Mouse (Mus musculus): ENCODE results near the gene Phkg1. TPM values are rescaled to one million over a fixed set of nuclear protein-coding genes. Genes with fewer than 3 reads are reported as not detected.
"Not testable (repeated sequence)": the region's sequence is repeated elsewhere in the genome, so short reads cannot be mapped to it uniquely, and the experiment has no call there.

Phkg1 gene
- 0.12 TPM in 1 of 2 replicates, not detected in the other for total RNA-seq (2015)
- 0.14 and 0.33 TPM in 2 replicates for total RNA-seq (2017)

GRCm38 (mm10) chr5:129898449-129898848, at the start of gene Phkg1:
Phkg1 (minus strand) TSS chr5:129898549.
- ATAC-seq (replicated peaks; ENCODE audit: poor library complexity): no peak

- peak; percentile 43 for ATAC-seq (replicated peaks; ENCODE audit: poor library complexity)
These were observed 49.2 kb upstream of the Phkg1 start for GRCm38 (mm10) chr5:129947528-129948033.

GRCm38 (mm10) chr5:129943402-129943801, 45.1 kb upstream of the Phkg1 start:
- no peak for ATAC-seq (replicated peaks; ENCODE audit: poor library complexity)

- ATAC-seq (replicated peaks; ENCODE audit: poor library complexity): peak; percentile 6
These were observed 44.0 kb upstream of the Phkg1 start for GRCm38 (mm10) chr5:129942073-129942939.

GRCm38 (mm10) chr5:129941495-129942045, 43.2 kb upstream of the Phkg1 start, which contains the start of gene Vkorc1l1:
Vkorc1l1 (plus strand) TSS chr5:129941970.
- ATAC-seq (replicated peaks; ENCODE audit: poor library complexity): peak; percentile 81

GRCm38 (mm10) chr5:129940736-129941494, 42.6 kb upstream of the Phkg1 start:
- peak; percentile 44 for ATAC-seq (replicated peaks; ENCODE audit: poor library complexity)

GRCm38 (mm10) chr5:129940281-129940680, 41.9 kb upstream of the Phkg1 start:
- no peak for ATAC-seq (replicated peaks; ENCODE audit: poor library complexity)

- ATAC-seq (replicated peaks; ENCODE audit: poor library complexity): no peak
These were observed 38.6 kb upstream of the Phkg1 start for GRCm38 (mm10) chr5:129936941-129937340.

GRCm38 (mm10) chr5:129929924-129930855, 31.8 kb upstream of the Phkg1 start:
- ATAC-seq (replicated peaks; ENCODE audit: poor library complexity): peak; percentile 76

GRCm38 (mm10) chr5:129925933-129926332, 27.6 kb upstream of the Phkg1 start:
- ATAC-seq (replicated peaks; ENCODE audit: poor library complexity): no peak

- peak; percentile 74 for ATAC-seq (replicated peaks; ENCODE audit: poor library complexity)
These were observed 26.6 kb upstream of the Phkg1 start for GRCm38 (mm10) chr5:129924820-129925452.

- no peak for ATAC-seq (replicated peaks; ENCODE audit: poor library complexity)
These were observed 23.6 kb upstream of the Phkg1 start for GRCm38 (mm10) chr5:129921972-129922371.

- no peak for ATAC-seq (replicated peaks; ENCODE audit: poor library complexity)
These were observed 21.0 kb upstream of the Phkg1 start for GRCm38 (mm10) chr5:129919320-129919719.

GRCm38 (mm10) chr5:129918752-129919151, 20.4 kb upstream of the Phkg1 start:
- no peak for ATAC-seq (replicated peaks; ENCODE audit: poor library complexity)

GRCm38 (mm10) chr5:129918065-129918651, 19.8 kb upstream of the Phkg1 start:
- ATAC-seq (replicated peaks; ENCODE audit: poor library complexity): no peak

GRCm38 (mm10) chr5:129915491-129915890, 17.1 kb upstream of the Phkg1 start:
- ATAC-seq (replicated peaks; ENCODE audit: poor library complexity): not testable (repeated sequence)

GRCm38 (mm10) chr5:129914024-129914423, 15.7 kb upstream of the Phkg1 start:
- peak; percentile 98 for ATAC-seq (replicated peaks; ENCODE audit: poor library complexity)

- ATAC-seq (replicated peaks; ENCODE audit: poor library complexity): no peak
These were observed 11.2 kb upstream of the Phkg1 start for GRCm38 (mm10) chr5:129909591-129909990.

- ATAC-seq (replicated peaks; ENCODE audit: poor library complexity): no peak
These were observed 10.8 kb upstream of the Phkg1 start for GRCm38 (mm10) chr5:129909147-129909546.
